Mouse (Mus musculus) liver, embryonic 14.5 days (tissue): ENCODE data around the gene Tmem37. TPM values are rescaled to one million over a fixed set of nuclear protein-coding genes. Genes with fewer than 3 reads are reported as not detected.
A peak's percentile ranks its signal among the peaks of the same experiment; 100 is the strongest.

Source experiments
- ATAC-seq: fragments of 200-750 bp; cut with Nextera tagmentation; 2 replicates; pipeline ENCODE4 v1.8.0; 2017; ENCODE audit warnings: moderate number of reproducible peaks, mild to moderate bottlenecking, moderate library complexity; ENCODE audit not compliant: insufficient read depth
- DNase-seq, 3 experiments: peaks; one replicate each; pipeline ENCODE4 v3.0.0-alpha.2; 2012 to 2013; ENCODE audit warnings: low read depth in 3 of 3, low spot score in 3 of 3
- H3K27ac ChIP-seq: fragments of 300-500 bp; sonication (generic); 2 replicates; pipeline ENCODE4 v1.5.1; 2014; ENCODE audit warnings: moderate library complexity, mild to moderate bottlenecking, control low read depth, inconsistent platforms
- H3K27me3 ChIP-seq: fragments of 300-500 bp; sonication (generic); 2 replicates; pipeline ENCODE4 v1.6.1; 2014; ENCODE audit warnings: mild to moderate bottlenecking, low read length, moderate library complexity; ENCODE audit not compliant: control insufficient read depth, insufficient read depth
- H3K36me3 ChIP-seq: fragments of 300-500 bp; sonication (generic); replicated peaks from 2 replicates; pipeline ENCODE4 v1.6.1; 2014; ENCODE audit warnings: low read depth; ENCODE audit not compliant: control insufficient read depth, insufficient read depth
- H3K4me1 ChIP-seq, 2 experiments: fragments of 200-500 bp in 1 of 2; fragments of 300-500 bp in 1 of 2; sonication (generic) in 1 of 2; replicated peaks; 2 replicates each; pipeline ENCODE4 v1.6.1; 2012 to 2014; ENCODE audit warnings: antibody characterized with exemption in 1 of 2, inconsistent platforms in 1 of 2, low read length in 1 of 2; ENCODE audit not compliant: control insufficient read depth in 2 of 2, insufficient read depth in 2 of 2
- H3K4me2 ChIP-seq: fragments of 300-500 bp; sonication (generic); 2 replicates; pipeline ENCODE4 v1.6.1; 2014; ENCODE audit warnings: low read depth, mild to moderate bottlenecking, control low read depth, moderate library complexity
- H3K4me3 ChIP-seq, 2 experiments: fragments of 200-500 bp in 1 of 2; fragments of 300-500 bp in 1 of 2; sonication (generic) in 1 of 2; 2 replicates each; pipeline ENCODE4 v1.5.1; 2012 to 2014; ENCODE audit warnings: low read depth in 2 of 2, low read length in 2 of 2, mild to moderate bottlenecking in 2 of 2, control low read depth in 1 of 2, inconsistent platforms in 1 of 2, moderate library complexity in 1 of 2; ENCODE audit not compliant: insufficient read depth in 1 of 2
- H3K9ac ChIP-seq: fragments of 300-500 bp; sonication (generic); replicated peaks from 2 replicates; pipeline ENCODE4 v1.6.1; 2014; ENCODE audit warnings: mild to moderate bottlenecking, control low read depth, moderate library complexity
- H3K9me3 ChIP-seq: fragments of 300-500 bp; sonication (generic); 2 replicates; pipeline ENCODE4 v1.6.1; 2016; ENCODE audit warnings: low read length, mixed read lengths; ENCODE audit not compliant: control insufficient read depth
- CTCF ChIP-seq: IDR thresholded peaks from 2 replicates; pipeline ENCODE4 v1.5.1; 2016; ENCODE audit warnings: antibody characterized with exemption, low read depth, control low read depth
- EP300 ChIP-seq: IDR thresholded peaks from 2 replicates; pipeline ENCODE4 v1.6.1; 2016; ENCODE audit warnings: antibody characterized with exemption, low read depth
- WGBS: fragments of 180-500 bp; shearing (Covaris S2); extraction: QIAGEN DNeasy Blood & Tissue Kit; methylation state at CpG from one replicate; pipeline ENCODE4 v1.1.7; 2014; ENCODE audit not compliant: insufficient replicate concordance; 5-methylcytosine and 5-hydroxymethylcytosine counted together
- polyA plus RNA-seq, 2 experiments: library from polyadenylated mRNA; depleted of rRNA in 1 of 2; stranded (reverse) in 1 of 2; unstranded in 1 of 2; fragments of >200 nt; fragmentation: Nextera tagmentation in 1 of 2; extraction: Ambion mirVana in 1 of 2; gene quantifications; 2 replicates each; pipeline versions ENCODE4 v1.2.1 to v1.2.3; 2012 to 2014

Gene Tmem37
- polyA plus RNA-seq, 2 experiments, result 31.1 to 73.9 TPM

GRCm38 (mm10) chr1:120112251-120113187 lies 38.6 kb upstream of the Tmem37 start:
- peaks cover 0 to 3% of the 10 kb centered on the region in 2 experiments; a peak in 2 of 4 replicates for H3K4me1 ChIP-seq
- H3K27me3 ChIP-seq, result no peaks in the 10 kb centered on the region
- no peak overlapping the region for H3K9ac ChIP-seq
- TF ChIP-seq CTCF (no peak), EP300 (no peak)
- no peaks in the 10 kb centered on the region; the same call in 1 of the 2 replicates for H3K9me3 ChIP-seq
- H3K27ac ChIP-seq, result no peak overlapping the region
- DNase-seq, result no peak
- peak; percentile 19; the same call in 1 of the 2 replicates for ATAC-seq
- H3K36me3 ChIP-seq, result peaks cover 20% of the 10 kb centered on the region
- H3K4me3 ChIP-seq, result no peak overlapping the region
- 38% methylated on average over 12 of the region's 12 CpGs for WGBS
- H3K4me2 ChIP-seq, result no peak overlapping the region

- ATAC-seq (no peak), DNase-seq (no peak)
- H3K27ac ChIP-seq, result no peak overlapping the region
- H3K9me3 ChIP-seq, result no peaks in the 10 kb centered on the region; the same call in 1 of the 2 replicates
- H3K4me2 ChIP-seq, result no peak overlapping the region
- WGBS, result 73% methylated on average over 8 of the region's 8 CpGs
- H3K9ac ChIP-seq, result no peak overlapping the region
- peaks cover 0 to 3% of the 10 kb centered on the region in 2 experiments; a peak in 2 of 4 replicates for H3K4me1 ChIP-seq
- no peaks in the 10 kb centered on the region for H3K27me3 ChIP-seq
- peaks cover 20% of the 10 kb centered on the region for H3K36me3 ChIP-seq
- H3K4me3 ChIP-seq, result no peak overlapping the region
- TF ChIP-seq CTCF (no peak), EP300 (no peak)
Observed at GRCm38 (mm10) chr1:120111766-120112165, 37.9 kb upstream of the Tmem37 start.

GRCm38 (mm10) chr1:120109741-120110432 lies 36.0 kb upstream of the Tmem37 start:
- 75% methylated on average over 19 of the region's 19 CpGs for WGBS
- Histone ChIP-seq H3K4me1 (peaks cover 0 to 3% of the 10 kb centered on the region in 2 experiments; a peak in 1 of 4 replicates), H3K9me3 (no peaks in the 10 kb centered on the region; the same call in 1 of the 2 replicates), H3K36me3 (peaks cover 11% of the 10 kb centered on the region), H3K27ac (no peak overlapping the region), H3K9ac (no peak overlapping the region), H3K27me3 (no peaks in the 10 kb centered on the region), H3K4me3 (no peak overlapping the region), H3K4me2 (no peak overlapping the region)
- no peak for TF ChIP-seq EP300
- no peak for TF ChIP-seq CTCF
- no peak for DNase-seq
- no peak for ATAC-seq

- TF ChIP-seq EP300 (no peak), CTCF (0 out of 2 replicates have a peak, but pooled peaks have one; percentile 16)
- Histone ChIP-seq H3K36me3 (no peaks in the 10 kb centered on the region), H3K9me3 (no peaks in the 10 kb centered on the region), H3K4me2 (no peak overlapping the region), H3K27me3 (no peaks in the 10 kb centered on the region), H3K4me3 (no peak overlapping the region), H3K4me1 (peaks cover 0 to 2% of the 10 kb centered on the region in 2 experiments; a peak in 2 of 4 replicates), H3K27ac (no peak overlapping the region), H3K9ac (no peak overlapping the region)
- ATAC-seq, result no peak
- no peak for DNase-seq
- 71% methylated on average over 5 of the region's 5 CpGs for WGBS
Observed at GRCm38 (mm10) chr1:120105556-120105959, 31.7 kb upstream of the Tmem37 start.

GRCm38 (mm10) chr1:120101227-120101609 lies 27.3 kb upstream of the Tmem37 start:
- 53% methylated on average over 3 of the region's 3 CpGs for WGBS

More at GRCm38 (mm10) chr1:120101227-120101609, 27.3 kb upstream of the Tmem37 start:
- Histone ChIP-seq H3K4me1 (peaks cover 0 to 8% of the 10 kb centered on the region in 2 experiments; a peak in 2 of 4 replicates), H3K9me3 (no peaks in the 10 kb centered on the region), H3K9ac (no peak overlapping the region), H3K27ac (no peak overlapping the region), H3K27me3 (no peaks in the 10 kb centered on the region), H3K4me2 (no peak overlapping the region), H3K36me3 (no peaks in the 10 kb centered on the region), H3K4me3 (no peak overlapping the region)
- no peak for ATAC-seq
- TF ChIP-seq EP300 (no peak), CTCF (no peak)
- no peak for DNase-seq
